Mouse (Mus musculus): Measurements from ENCODE around the gene S100a2.

S100a2 gene

GRCm38 (mm10) chr3:90615911-90616310 lies 25.9 kb downstream of the S100a2 start:
- no peak for DNase-seq (ENCODE audit: low read depth, low spot score)

DNA sequence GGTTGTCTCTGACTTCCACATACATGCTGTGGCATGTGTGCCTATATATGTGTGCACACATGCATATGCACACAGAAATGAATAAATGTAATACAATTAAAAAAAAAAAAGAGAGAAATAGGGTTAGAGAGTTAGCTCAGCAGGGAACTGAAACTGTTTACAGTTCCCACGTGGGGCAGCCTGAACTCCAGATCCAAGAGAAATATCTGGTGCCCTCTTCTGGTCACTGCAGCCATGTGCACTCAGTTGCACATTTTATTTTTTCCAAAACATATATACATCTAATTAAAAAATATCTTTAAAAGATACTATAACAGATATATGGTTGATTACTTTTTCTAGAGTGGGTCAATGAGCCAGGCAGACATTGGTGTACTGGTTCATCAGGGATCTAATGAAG lies 27.5 kb downstream of the S100a2 start:
- DNase-seq (ENCODE audit: low read depth, low spot score), result no peak

DNA sequence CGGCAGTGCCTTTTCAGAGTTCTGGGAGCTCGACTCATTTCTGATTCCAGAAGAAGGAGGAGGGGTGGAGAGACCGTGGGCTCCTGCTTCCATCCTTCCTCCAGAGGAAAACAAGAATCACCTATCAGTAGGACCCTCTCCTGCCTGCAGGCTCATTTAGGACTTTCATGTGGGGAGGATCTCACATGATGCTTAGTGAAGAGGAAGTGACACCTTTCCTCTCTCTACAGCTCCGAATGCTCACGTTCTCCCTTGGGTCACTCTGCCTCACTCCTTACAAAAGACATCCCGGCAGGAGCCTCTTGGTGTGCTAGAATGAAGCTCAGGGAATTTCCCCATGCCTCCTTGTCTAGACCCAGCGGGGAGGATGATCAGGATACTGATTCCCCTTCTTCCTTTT lies 31.5 kb downstream of the S100a2 start:
- no peak for DNase-seq (ENCODE audit: low read depth, low spot score)

GRCm38 (mm10) chr3:90623435-90624071 lies 33.5 kb downstream of the S100a2 start:
- no peak for DNase-seq (ENCODE audit: low read depth, low spot score)

GRCm38 (mm10) chr3:90625496-90625895 lies 35.4 kb downstream of the S100a2 start:
- DNase-seq (ENCODE audit: low read depth, low spot score), result no peak

- DNase-seq (ENCODE audit: low read depth, low spot score), result no peak
These were observed 36.4 kb downstream of the S100a2 start for GRCm38 (mm10) chr3:90626266-90627021.

GRCm38 (mm10) chr3:90627366-90627765 lies 37.3 kb downstream of the S100a2 start:
- no peak for DNase-seq (ENCODE audit: low read depth, low spot score)

GRCm38 (mm10) chr3:90627807-90628206 lies 37.8 kb downstream of the S100a2 start:
- no peak for DNase-seq (ENCODE audit: low read depth, low spot score)

DNA sequence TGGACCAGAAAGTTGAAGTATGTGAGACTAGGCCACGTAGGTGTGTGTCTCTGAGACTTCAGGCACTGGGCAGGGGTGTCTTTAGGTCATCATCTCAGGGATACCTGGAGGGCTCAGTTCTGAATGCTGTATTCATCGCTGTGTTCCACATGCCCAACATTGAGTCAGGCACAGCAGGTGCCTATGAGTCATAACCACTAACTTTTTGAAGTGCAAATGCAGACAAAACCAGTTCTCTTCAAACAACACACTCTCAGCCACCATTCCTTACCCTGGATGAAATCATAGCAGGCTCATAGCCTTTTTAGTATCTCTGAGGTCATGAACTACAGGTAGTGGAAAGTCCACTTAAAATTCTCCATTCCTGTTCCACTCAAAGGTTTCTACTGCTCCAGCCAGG lies 39.3 kb downstream of the S100a2 start:
- no peak for DNase-seq (ENCODE audit: low read depth, low spot score)

- no peak for DNase-seq (ENCODE audit: low read depth, low spot score)
These were observed 41.9 kb downstream of the S100a2 start for GRCm38 (mm10) chr3:90631984-90632383.

GRCm38 (mm10) chr3:90638511-90639275 lies 48.6 kb downstream of the S100a2 start:
- no peak for DNase-seq (ENCODE audit: low read depth, low spot score)

DNA sequence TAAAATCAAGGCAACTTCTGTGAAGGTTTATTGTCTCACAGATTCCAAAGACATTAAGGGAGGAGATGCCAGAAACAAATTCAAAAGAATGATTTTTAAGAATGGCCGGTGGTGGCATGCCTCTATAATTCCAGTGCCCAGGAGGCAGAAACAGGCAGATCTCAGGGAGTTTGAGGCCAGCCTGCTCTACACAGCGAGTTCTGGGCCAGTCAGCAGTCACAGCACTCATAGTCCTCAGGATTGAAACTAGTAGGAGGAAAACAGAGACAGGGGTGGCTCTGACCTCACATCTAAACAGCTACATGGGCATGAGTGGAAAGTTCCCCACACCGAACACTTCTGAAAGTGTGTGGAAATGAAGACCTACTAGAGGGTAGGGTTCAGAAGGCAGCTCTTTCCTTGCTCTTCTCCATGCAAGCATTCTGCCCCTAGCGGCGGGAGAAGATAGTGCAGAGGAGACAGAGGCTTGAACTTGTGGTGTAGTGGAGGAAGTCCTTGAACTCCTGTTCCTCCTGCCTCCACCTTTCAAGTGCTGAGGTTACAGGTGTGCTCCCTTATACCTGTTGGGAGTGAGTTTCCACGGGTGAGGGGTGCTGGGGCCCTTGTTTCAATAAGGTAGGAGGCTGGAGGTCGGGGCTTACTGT lies 49.6 kb downstream of the S100a2 start:
- DNase-seq (ENCODE audit: low read depth, low spot score), result no peak

DNA sequence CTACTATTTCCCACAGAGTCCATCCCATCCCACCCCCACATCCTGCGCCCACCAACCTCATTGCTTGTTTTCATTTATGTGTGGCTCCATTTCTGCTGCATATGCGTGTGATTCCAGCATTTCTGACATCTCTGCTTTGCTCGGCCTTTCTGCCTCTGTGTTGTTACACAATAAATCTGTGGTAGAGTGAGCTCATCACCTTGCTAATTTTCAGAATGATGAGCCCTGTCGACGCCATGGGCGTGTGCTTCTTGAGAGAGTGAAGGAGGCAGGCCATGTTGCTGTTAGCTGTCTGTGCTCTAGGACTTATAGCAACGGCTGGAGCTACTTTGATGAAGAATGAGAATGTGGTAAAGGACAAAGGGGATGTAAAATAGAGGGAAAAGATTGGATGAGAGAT lies 50.9 kb downstream of the S100a2 start:
- DNase-seq (ENCODE audit: low read depth, low spot score), result no peak

All from WW6 (cell line).